Mouse (Mus musculus): ENCODE results near the gene Pde4c.

Pde4c gene

GRCm38 (mm10) chr8:70719796-70720270 is 3.7 kb upstream of the Pde4c start:
- no peak for ATAC-seq (ENCODE audit: insufficient number of reproducible peaks, low FRiP score, low TSS enrichment)

- ATAC-seq (ENCODE audit: insufficient number of reproducible peaks, low FRiP score, low TSS enrichment): no peak
These were observed 2.8 kb upstream of the Pde4c start for GRCm38 (mm10) chr8:70720739-70721138.

- no peak for ATAC-seq (ENCODE audit: insufficient number of reproducible peaks, low FRiP score, low TSS enrichment)
These were observed 1.9 kb upstream of the Pde4c start for GRCm38 (mm10) chr8:70721601-70722000.

GRCm38 (mm10) chr8:70724216-70724615 is 696 bp downstream of the Pde4c start:
- no peak for ATAC-seq (ENCODE audit: insufficient number of reproducible peaks, low FRiP score, low TSS enrichment)

GRCm38 (mm10) chr8:70725792-70726447 is 2.4 kb downstream of the Pde4c start:
- ATAC-seq (ENCODE audit: insufficient number of reproducible peaks, low FRiP score, low TSS enrichment): no peak

- ATAC-seq (ENCODE audit: insufficient number of reproducible peaks, low FRiP score, low TSS enrichment): no peak
These were observed 3.2 kb downstream of the Pde4c start for GRCm38 (mm10) chr8:70726721-70727120.

- ATAC-seq (ENCODE audit: insufficient number of reproducible peaks, low FRiP score, low TSS enrichment): no peak
These were observed 6.4 kb downstream of the Pde4c start for GRCm38 (mm10) chr8:70729808-70730475.

- ATAC-seq (ENCODE audit: insufficient number of reproducible peaks, low FRiP score, low TSS enrichment): no peak
These were observed 7.4 kb downstream of the Pde4c start for GRCm38 (mm10) chr8:70730956-70731355.

- ATAC-seq (ENCODE audit: insufficient number of reproducible peaks, low FRiP score, low TSS enrichment): no peak
These were observed 14.2 kb downstream of the Pde4c start for GRCm38 (mm10) chr8:70737705-70738104.

- no peak for ATAC-seq (ENCODE audit: insufficient number of reproducible peaks, low FRiP score, low TSS enrichment)
These were observed 14.7 kb downstream of the Pde4c start for GRCm38 (mm10) chr8:70738211-70738610.

GRCm38 (mm10) chr8:70741661-70742060 is 18.1 kb downstream of the Pde4c start:
- no peak for ATAC-seq (ENCODE audit: insufficient number of reproducible peaks, low FRiP score, low TSS enrichment)

- no peak for ATAC-seq (ENCODE audit: insufficient number of reproducible peaks, low FRiP score, low TSS enrichment)
These were observed 18.7 kb downstream of the Pde4c start for GRCm38 (mm10) chr8:70742176-70742575.

GRCm38 (mm10) chr8:70742981-70743655 is 19.6 kb downstream of the Pde4c start:
- ATAC-seq (ENCODE audit: insufficient number of reproducible peaks, low FRiP score, low TSS enrichment): no peak

- 0 out of 2 replicates have a peak, but pooled peaks have one; percentile 12 for ATAC-seq (ENCODE audit: insufficient number of reproducible peaks, low FRiP score, low TSS enrichment)
These were observed 20.4 kb downstream of the Pde4c start for GRCm38 (mm10) chr8:70743656-70744590.

- no peak for ATAC-seq (ENCODE audit: insufficient number of reproducible peaks, low FRiP score, low TSS enrichment)
These were observed 21.3 kb downstream of the Pde4c start for GRCm38 (mm10) chr8:70744806-70745205.

- ATAC-seq (ENCODE audit: insufficient number of reproducible peaks, low FRiP score, low TSS enrichment): no peak
These were observed 22.2 kb downstream of the Pde4c start for GRCm38 (mm10) chr8:70745691-70746220.

GRCm38 (mm10) chr8:70746676-70747075 is 23.2 kb downstream of the Pde4c start:
- no peak for ATAC-seq (ENCODE audit: insufficient number of reproducible peaks, low FRiP score, low TSS enrichment)

GRCm38 (mm10) chr8:70747211-70747890 is 23.8 kb downstream of the Pde4c start:
- no peak for ATAC-seq (ENCODE audit: insufficient number of reproducible peaks, low FRiP score, low TSS enrichment)
